Mouse (Mus musculus) brain, embryonic 14.5 days (tissue): Measurements from ENCODE around the gene Olfr1368. TPM values are rescaled to one million over a fixed set of nuclear protein-coding genes. Genes with fewer than 3 reads are reported as not detected.
A peak's percentile ranks its signal among the peaks of the same experiment; 100 is the strongest.

Source experiments
- DNase-seq: peaks from one replicate; pipeline ENCODE4 v3.0.0-alpha.2; 2011; ENCODE audit warnings: low read depth
- CTCF ChIP-seq: fragments of 200-500 bp; IDR thresholded peaks from 2 replicates; pipeline ENCODE4 v1.5.1; 2012; ENCODE audit warnings: inconsistent platforms, mild to moderate bottlenecking, moderate library complexity, borderline replicate concordance; ENCODE audit not compliant: insufficient read depth, insufficient read length; ENCODE audit errors: extremely low read depth
- POLR2A ChIP-seq: fragments of 200-500 bp; IDR thresholded peaks from 2 replicates; pipeline ENCODE4 v1.6.1; 2012; ENCODE audit warnings: mild to moderate bottlenecking, inconsistent platforms, borderline replicate concordance; ENCODE audit not compliant: poor library complexity, insufficient read depth, insufficient read length, severe bottlenecking; ENCODE audit errors: extremely low read depth
- polyA plus RNA-seq: library from polyadenylated mRNA; depleted of rRNA; stranded (reverse); fragments of >200 nt; gene quantifications from 2 replicates; pipeline ENCODE4 v1.2.3, GENCODE M21; 2012; rRNA removed

Olfr1368 gene
- polyA plus RNA-seq: not detected in 2 replicates

GRCm38 (mm10) chr13:21145767-21146166 lies at the start of gene Olfr1368:
Olfr1368 (minus strand) TSS chr13:21145867.
- DNase-seq: no peak
- no peak for TF ChIP-seq POLR2A
- no peak for TF ChIP-seq CTCF

- DNase-seq: no peak
- TF ChIP-seq CTCF (no peak), POLR2A (no peak)
Observed at GRCm38 (mm10) chr13:21185521-21185920, 39.9 kb upstream of the Olfr1368 start.

- TF ChIP-seq POLR2A (no peak), CTCF (no peak)
- no peak for DNase-seq
Observed at GRCm38 (mm10) chr13:21183661-21184060, 38.0 kb upstream of the Olfr1368 start.

GRCm38 (mm10) chr13:21183066-21183465 lies 37.4 kb upstream of the Olfr1368 start:
- DNase-seq: no peak
- TF ChIP-seq POLR2A: no peak
- TF ChIP-seq CTCF: no peak

GRCm38 (mm10) chr13:21181996-21182395 lies 36.3 kb upstream of the Olfr1368 start:
- TF ChIP-seq CTCF (no peak), POLR2A (no peak)
- no peak for DNase-seq

- TF ChIP-seq POLR2A (no peak), CTCF (no peak)
- DNase-seq: peak; percentile 66
Observed at GRCm38 (mm10) chr13:21180551-21181530, 35.2 kb upstream of the Olfr1368 start.

GRCm38 (mm10) chr13:21179724-21180550 lies 34.3 kb upstream of the Olfr1368 start:
- DNase-seq: peak; percentile 96

GRCm38 (mm10) chr13:21179367-21179723 lies 33.7 kb upstream of the Olfr1368 start, which contains the start of gene Trim27:
Trim27 (plus strand) TSS chr13:21179445.
- no peak for DNase-seq
- TF ChIP-seq POLR2A (no peak), CTCF (no peak)

More at GRCm38 (mm10) chr13:21179724-21180550, 34.3 kb upstream of the Olfr1368 start:
- TF ChIP-seq CTCF: no peak
- peak; percentile 88 for TF ChIP-seq POLR2A

- no peak for DNase-seq
- TF ChIP-seq CTCF: no peak
- no peak for TF ChIP-seq POLR2A
Observed at GRCm38 (mm10) chr13:21178364-21178763, 32.7 kb upstream of the Olfr1368 start.

- TF ChIP-seq POLR2A (no peak), CTCF (no peak)
- DNase-seq: no peak
Observed at GRCm38 (mm10) chr13:21177657-21178056, 32.0 kb upstream of the Olfr1368 start.

GRCm38 (mm10) chr13:21176733-21177132 lies 31.1 kb upstream of the Olfr1368 start:
- TF ChIP-seq POLR2A (no peak), CTCF (no peak)
- DNase-seq: peak; percentile 18

- TF ChIP-seq CTCF (no peak), POLR2A (no peak)
- DNase-seq: peak; percentile 88
Observed at GRCm38 (mm10) chr13:21173072-21173471, 27.4 kb upstream of the Olfr1368 start.
